Mouse (Mus musculus) lung, postnatal 0 days (tissue): ENCODE data around the gene Rnft2.

Source experiments
- CTCF ChIP-seq: IDR thresholded peaks from 2 replicates; pipeline ENCODE4 v1.5.1; 2016; ENCODE audit warnings: antibody characterized with exemption, mild to moderate bottlenecking
- EP300 ChIP-seq: IDR thresholded peaks from 2 replicates; pipeline ENCODE4 v1.6.1; 2016; ENCODE audit warnings: antibody characterized with exemption, mild to moderate bottlenecking, control low read depth

- TF ChIP-seq CTCF: no peak
- no peak for TF ChIP-seq EP300
Observed at GRCm38 (mm10) chr5:118276281-118276680, 31.4 kb upstream of the Rnft2 start.
